Mouse (Mus musculus) liver, embryonic 16.5 days (tissue): ENCODE results near the gene Pmm2. TPM values are rescaled to one million over a fixed set of nuclear protein-coding genes. Genes with fewer than 3 reads are reported as not detected.

ENCODE experiments used
- ATAC-seq: fragments of 200-750 bp; cut with Nextera tagmentation; 2 replicates; pipeline ENCODE4 v1.8.0; 2017; ENCODE audit warnings: low read depth, mild to moderate bottlenecking, moderate number of reproducible peaks, moderate library complexity
- H3K27ac ChIP-seq: fragments of 300-500 bp; sonication (generic); 2 replicates; pipeline ENCODE4 v1.5.1; 2014; ENCODE audit warnings: mild to moderate bottlenecking, low read length
- H3K27me3 ChIP-seq: fragments of 300-500 bp; sonication (generic); 2 replicates; pipeline ENCODE4 v1.6.1; 2014; ENCODE audit warnings: low read depth, low read length, mixed read lengths; ENCODE audit not compliant: control insufficient read depth, insufficient read depth
- H3K36me3 ChIP-seq: fragments of 300-500 bp; sonication (generic); 2 replicates; pipeline ENCODE4 v1.6.1; 2014; ENCODE audit warnings: mild to moderate bottlenecking; ENCODE audit not compliant: control insufficient read depth, insufficient read depth
- H3K4me1 ChIP-seq: fragments of 300-500 bp; sonication (generic); 2 replicates; pipeline ENCODE4 v1.6.1; 2014; ENCODE audit warnings: low read depth, low read length, mixed read lengths; ENCODE audit not compliant: control insufficient read depth
- H3K4me2 ChIP-seq: fragments of 300-500 bp; sonication (generic); 2 replicates; pipeline ENCODE4 v1.6.1; 2014; ENCODE audit warnings: low read depth, low read length, mixed read lengths
- H3K4me3 ChIP-seq: fragments of 300-500 bp; sonication (generic); 2 replicates; pipeline ENCODE4 v1.5.1; 2014; ENCODE audit warnings: low read depth, mild to moderate bottlenecking, low read length
- H3K9ac ChIP-seq: fragments of 300-500 bp; sonication (generic); 2 replicates; pipeline ENCODE4 v1.6.1; 2014; ENCODE audit warnings: low read depth, low read length
- H3K9me3 ChIP-seq: fragments of 300-500 bp; sonication (generic); replicated peaks from 2 replicates; pipeline ENCODE4 v1.6.1; 2016; ENCODE audit warnings: low read length; ENCODE audit not compliant: control insufficient read depth
- WGBS: fragments of 180-500 bp; shearing (Covaris S2); extraction: QIAGEN DNeasy Blood & Tissue Kit; methylation state at CpG from one replicate; pipeline ENCODE4 v1.1.7; 2014; ENCODE audit not compliant: insufficient replicate concordance; 5-methylcytosine and 5-hydroxymethylcytosine counted together
- polyA plus RNA-seq: library from polyadenylated mRNA; unstranded; fragments of >200 nt; fragmentation: Nextera tagmentation; extraction: Ambion mirVana; gene quantifications from 2 replicates; pipeline ENCODE4 v1.2.1, GENCODE M21; 2015

Gene Pmm2
- polyA plus RNA-seq, 1 experiment from 2014 or later, result 29.5 TPM

- peak overlapping the region; percentile 60 for H3K4me2 ChIP-seq
- peak overlapping the region; percentile 26 for H3K4me3 ChIP-seq
- H3K27me3 ChIP-seq, result no peaks in the 10 kb centered on the region
- H3K4me1 ChIP-seq, result peaks cover 29% of the 10 kb centered on the region
- peak; percentile 36 for ATAC-seq
- H3K27ac ChIP-seq, result peak overlapping the region; percentile 93
- H3K9me3 ChIP-seq, result no peaks in the 10 kb centered on the region
- WGBS, result 62% methylated on average over 3 of the region's 3 CpGs
- H3K9ac ChIP-seq, result peak overlapping the region; percentile 53
- H3K36me3 ChIP-seq, result no peaks in the 10 kb centered on the region
These were observed 24.0 kb upstream of the Pmm2 start for GRCm38 (mm10) chr16:8613447-8613846.

DNA sequence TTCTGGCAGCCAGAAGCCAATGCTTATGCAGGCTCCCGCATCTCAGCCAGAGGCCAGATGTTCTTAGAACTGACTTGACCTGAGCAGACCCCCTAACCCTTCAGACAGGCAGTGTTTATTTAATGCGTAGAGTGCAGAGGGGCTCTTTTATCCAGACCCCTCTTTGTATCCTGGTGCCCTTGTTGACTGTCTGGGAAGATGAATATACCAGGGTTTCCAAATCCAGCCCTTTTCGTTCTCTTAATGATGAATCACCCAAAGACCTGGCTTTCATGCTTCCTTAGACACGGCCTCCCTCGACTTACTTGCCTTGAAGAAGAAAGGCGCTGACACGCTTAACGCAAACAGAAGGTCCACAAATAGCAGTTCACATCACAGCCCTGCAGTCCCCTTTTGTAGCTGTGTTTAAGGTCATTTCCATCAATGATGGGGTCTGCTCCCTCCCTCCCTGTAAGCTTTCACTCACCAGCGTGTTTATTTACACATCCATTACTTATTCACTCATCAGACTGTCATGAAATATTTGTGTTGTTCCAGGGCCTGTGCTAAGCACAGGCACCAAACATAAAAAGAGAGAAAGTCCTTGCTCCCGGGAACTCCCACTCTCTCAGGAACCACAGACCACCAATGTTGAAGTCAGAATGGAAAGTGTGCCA is 17.7 kb upstream of the Pmm2 start:
- Histone ChIP-seq H3K27me3 (no peaks in the 10 kb centered on the region), H3K4me1 (no peaks in the 10 kb centered on the region; the same call in 1 of the 2 replicates), H3K9me3 (no peaks in the 10 kb centered on the region), H3K4me3 (no peak overlapping the region), H3K27ac (0 out of 2 replicates have a peak overlapping the region, but pooled peaks have one; percentile 22), H3K4me2 (no peak overlapping the region), H3K9ac (no peak overlapping the region), H3K36me3 (no peaks in the 10 kb centered on the region)
- ATAC-seq, result peak; percentile 50; the same call in 1 of the 2 replicates
- WGBS, result 58% methylated on average over 10 of the region's 10 CpGs

DNA sequence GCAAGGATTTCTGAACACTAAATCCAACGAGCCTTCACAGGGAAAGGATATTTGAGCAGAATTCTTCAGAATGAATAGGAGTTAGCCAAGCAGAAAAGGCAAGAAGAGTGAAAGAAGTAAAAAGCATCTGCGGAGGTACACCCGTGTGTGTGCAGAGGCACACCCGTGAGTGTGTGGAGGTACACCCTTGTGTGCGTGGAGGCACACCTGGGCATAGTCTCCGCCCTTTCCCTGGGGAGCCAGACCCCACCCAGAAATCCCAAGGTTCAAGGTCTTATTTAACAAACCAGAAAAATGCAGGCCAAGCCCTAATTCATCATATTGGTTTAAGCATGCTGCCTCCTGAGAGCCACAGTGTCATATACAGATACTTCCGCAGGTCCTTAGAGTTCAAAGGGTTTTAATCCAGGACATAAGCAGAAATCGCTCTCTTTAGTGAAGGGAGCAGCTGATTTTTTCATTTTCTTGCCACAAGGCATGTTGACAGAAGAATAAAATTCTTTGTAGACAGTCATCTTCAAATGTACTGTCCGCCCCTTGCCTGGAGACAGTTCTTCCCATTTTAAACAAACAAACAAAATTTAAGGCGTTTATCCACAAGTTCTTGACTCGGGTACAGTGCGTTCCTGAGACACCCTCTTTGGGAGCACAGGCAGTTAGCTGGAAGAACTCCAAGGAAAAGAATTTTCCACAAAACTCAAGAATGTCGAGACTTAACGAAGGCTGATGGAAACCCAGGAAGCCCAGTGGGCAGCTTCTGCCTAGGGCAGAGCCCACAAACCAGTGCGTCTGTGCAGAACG is 17.0 kb upstream of the Pmm2 start:
- 70% methylated on average over 16 of the region's 16 CpGs for WGBS
- Histone ChIP-seq H3K27ac (no peak overlapping the region), H3K27me3 (no peaks in the 10 kb centered on the region), H3K4me2 (no peak overlapping the region), H3K9me3 (no peaks in the 10 kb centered on the region), H3K4me1 (no peaks in the 10 kb centered on the region; the same call in 1 of the 2 replicates), H3K36me3 (no peaks in the 10 kb centered on the region), H3K4me3 (no peak overlapping the region), H3K9ac (no peak overlapping the region)
- ATAC-seq, result no peak

DNA sequence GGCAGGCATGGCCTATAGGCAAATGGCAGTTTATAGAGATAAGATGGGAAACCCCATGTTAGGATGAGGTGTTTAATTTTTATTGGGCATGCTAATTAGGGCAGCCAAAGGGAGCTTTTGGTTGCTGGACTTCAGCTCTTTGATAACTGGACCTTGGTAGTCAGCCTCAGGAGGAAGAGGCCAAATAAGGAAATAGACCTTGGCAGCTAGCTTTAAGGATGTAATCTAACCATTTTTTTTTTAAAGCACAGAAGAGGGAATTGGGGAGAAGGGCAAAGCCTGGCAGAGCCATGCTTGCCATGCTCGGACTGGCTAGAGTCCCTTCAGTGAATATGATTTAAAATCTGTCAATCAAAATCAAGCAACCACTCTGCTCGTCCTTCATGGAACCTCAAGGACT is 7.1 kb upstream of the Pmm2 start:
- no peak overlapping the region for H3K4me2 ChIP-seq
- no peaks in the 10 kb centered on the region for H3K27me3 ChIP-seq
- H3K9me3 ChIP-seq, result no peaks in the 10 kb centered on the region
- peaks cover 5% of the 10 kb centered on the region for H3K36me3 ChIP-seq
- H3K27ac ChIP-seq, result no peak overlapping the region
- H3K4me1 ChIP-seq, result peaks cover 2% of the 10 kb centered on the region; the same call in 1 of the 2 replicates
- WGBS, result 58% methylated on average over 2 of the region's 2 CpGs
- H3K9ac ChIP-seq, result no peak overlapping the region
- H3K4me3 ChIP-seq, result no peak overlapping the region
- ATAC-seq, result no peak

DNA sequence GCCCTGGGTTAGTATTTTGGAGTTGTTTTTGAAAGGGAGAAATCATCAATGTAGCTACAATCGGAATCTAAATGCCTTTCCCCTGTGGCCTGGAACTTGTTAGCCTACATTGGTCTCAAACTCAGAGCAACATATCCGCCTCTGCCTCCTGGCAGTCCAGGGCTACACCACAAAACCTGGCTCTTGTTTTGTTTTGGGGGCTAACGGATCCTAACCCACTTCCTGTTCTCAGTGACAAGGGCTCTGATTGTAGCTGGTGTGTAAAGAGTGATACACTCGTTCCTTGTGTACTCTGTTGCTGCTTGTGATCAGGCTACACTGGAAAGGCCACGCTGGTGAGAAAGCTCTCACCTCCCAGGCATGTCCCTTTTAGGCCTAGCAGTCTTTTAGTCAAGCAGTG is 6.0 kb upstream of the Pmm2 start:
- H3K27me3 ChIP-seq, result no peaks in the 10 kb centered on the region
- H3K9me3 ChIP-seq, result no peaks in the 10 kb centered on the region
- H3K9ac ChIP-seq, result no peak overlapping the region
- no peak overlapping the region for H3K4me3 ChIP-seq
- peaks cover 8% of the 10 kb centered on the region for H3K4me1 ChIP-seq
- no peak overlapping the region for H3K27ac ChIP-seq
- 48% methylated on average over 5 of the region's 5 CpGs for WGBS
- H3K36me3 ChIP-seq, result peaks cover 8% of the 10 kb centered on the region
- H3K4me2 ChIP-seq, result no peak overlapping the region
- no peak for ATAC-seq

DNA sequence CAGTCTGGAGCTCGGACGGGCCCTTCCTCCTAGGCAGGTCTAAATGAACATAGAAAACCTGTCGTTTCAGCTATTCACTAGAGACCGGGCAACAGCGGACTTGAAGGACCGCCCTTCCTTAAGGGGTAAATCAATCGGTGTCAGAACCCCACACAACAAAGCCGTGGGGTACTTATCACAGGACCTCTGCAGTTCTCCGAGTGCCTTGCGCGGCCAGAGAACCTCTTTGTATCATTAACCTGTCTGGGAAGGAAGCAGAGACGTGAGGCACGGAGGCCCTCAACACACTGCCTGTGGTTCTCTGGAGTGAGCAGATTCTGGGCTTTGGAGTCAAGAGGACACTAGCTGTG is 632 bp upstream of the Pmm2 start:
- peaks cover 34% of the 10 kb centered on the region for H3K4me1 ChIP-seq
- no peaks in the 10 kb centered on the region for H3K27me3 ChIP-seq
- H3K27ac ChIP-seq, result peak overlapping the region; percentile 95
- peak overlapping the region; percentile 81 for H3K4me3 ChIP-seq
- H3K9ac ChIP-seq, result peak overlapping the region; percentile 95
- WGBS, result 0% methylated on average over 13 of the region's 13 CpGs
- no peaks in the 10 kb centered on the region for H3K9me3 ChIP-seq
- ATAC-seq, result peak; percentile 8
- peak overlapping the region; percentile 79 for H3K4me2 ChIP-seq
- peaks cover 8% of the 10 kb centered on the region for H3K36me3 ChIP-seq

GRCm38 (mm10) chr16:8638131-8638530 is 657 bp downstream of the Pmm2 start:
- peak overlapping the region; percentile 79 for H3K4me2 ChIP-seq
- WGBS, result 13% methylated on average over 7 of the region's 7 CpGs
- peak overlapping the region; percentile 95 for H3K9ac ChIP-seq
- peaks cover 34% of the 10 kb centered on the region for H3K4me1 ChIP-seq
- H3K36me3 ChIP-seq, result peaks cover 11% of the 10 kb centered on the region
- ATAC-seq, result no peak
- no peaks in the 10 kb centered on the region for H3K27me3 ChIP-seq
- no peaks in the 10 kb centered on the region for H3K9me3 ChIP-seq
- peak overlapping the region; percentile 95 for H3K27ac ChIP-seq
- peak overlapping the region; percentile 81 for H3K4me3 ChIP-seq

DNA sequence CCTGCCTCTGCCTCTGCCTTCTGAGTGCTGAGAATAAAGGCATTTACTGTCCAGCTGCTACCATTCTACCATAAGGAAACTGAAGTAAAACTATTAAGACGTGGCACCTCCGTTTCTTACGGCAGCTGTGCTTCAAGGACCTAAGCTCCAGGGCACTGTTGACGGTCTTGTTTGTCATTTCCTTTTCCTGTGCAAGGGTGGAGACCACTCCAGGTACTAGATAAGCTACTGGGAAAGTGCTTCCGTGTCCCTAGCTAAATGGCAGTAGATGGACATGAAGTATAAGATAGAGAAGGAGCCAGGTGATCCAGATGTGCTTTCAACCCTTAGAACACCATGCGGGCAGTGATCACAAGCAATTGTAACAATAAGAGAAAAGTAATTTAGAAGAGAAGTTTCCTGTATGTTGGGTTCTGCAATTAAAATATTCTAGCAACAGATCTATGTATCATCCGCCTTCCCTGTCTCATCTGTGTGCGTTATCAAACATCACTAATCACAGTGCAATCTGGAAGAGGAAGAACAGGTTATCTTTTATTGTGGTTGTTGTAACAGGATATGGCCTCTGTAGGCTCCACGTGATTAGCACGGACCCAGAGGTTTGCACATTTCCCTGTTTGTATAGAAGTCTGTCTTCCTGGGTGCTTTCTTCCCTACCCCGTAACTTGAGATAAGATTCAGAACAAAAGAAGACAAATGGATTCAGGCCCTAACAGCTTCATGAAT is 2.2 kb downstream of the Pmm2 start:
- Histone ChIP-seq H3K36me3 (peaks cover 12% of the 10 kb centered on the region), H3K27me3 (no peaks in the 10 kb centered on the region), H3K9ac (no peak overlapping the region), H3K4me2 (peak overlapping the region; percentile 1; the same call in 1 of the 2 replicates), H3K4me3 (0 out of 2 replicates have a peak overlapping the region, but pooled peaks have one; percentile 1), H3K9me3 (no peaks in the 10 kb centered on the region), H3K27ac (no peak overlapping the region; the same call in 1 of the 2 replicates), H3K4me1 (peaks cover 34% of the 10 kb centered on the region)
- WGBS, result 39% methylated on average over 11 of the region's 11 CpGs
- ATAC-seq, result no peak
